Mouse (Mus musculus) brain, embryonic 14.5 days (tissue): ENCODE results near the gene Rxrb.

Experiments
- CTCF ChIP-seq: fragments of 200-500 bp; IDR thresholded peaks from 2 replicates; pipeline ENCODE4 v1.5.1; 2012; ENCODE audit warnings: inconsistent platforms, mild to moderate bottlenecking, moderate library complexity, borderline replicate concordance; ENCODE audit not compliant: insufficient read depth, insufficient read length; ENCODE audit errors: extremely low read depth
- POLR2A ChIP-seq: fragments of 200-500 bp; IDR thresholded peaks from 2 replicates; pipeline ENCODE4 v1.6.1; 2012; ENCODE audit warnings: mild to moderate bottlenecking, inconsistent platforms, borderline replicate concordance; ENCODE audit not compliant: poor library complexity, insufficient read depth, insufficient read length, severe bottlenecking; ENCODE audit errors: extremely low read depth

DNA sequence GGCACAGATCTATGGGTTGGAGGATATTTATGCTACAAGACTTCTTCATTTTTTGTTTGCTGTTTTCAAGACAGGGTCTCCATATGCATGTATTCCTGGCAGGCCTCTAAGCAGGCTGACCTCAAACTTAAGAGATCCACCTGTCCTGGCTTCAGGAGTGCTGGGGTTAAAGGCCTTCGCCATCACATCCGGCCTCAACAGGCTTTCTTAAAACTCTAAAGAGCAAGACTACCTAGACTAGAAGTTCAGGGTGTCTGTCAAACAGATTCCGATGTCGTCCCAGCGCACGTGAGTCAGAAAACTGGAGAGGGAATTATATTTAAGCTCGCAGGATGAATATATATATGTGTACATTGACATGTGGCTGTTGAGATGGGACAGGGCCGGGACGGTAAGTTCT, 7.9 kb upstream of the Rxrb start:
- TF ChIP-seq POLR2A (no peak), CTCF (no peak)
